Mouse (Mus musculus) kidney, postnatal 10 days (tissue): ENCODE results near the gene Ppm1b.

Experiments used
- DNase-seq: peaks from one replicate; pipeline ENCODE4 v3.0.0; 2021; ENCODE audit warnings: mixed read lengths

Gene Ppm1b

GRCm38 (mm10) chr17:84958411-84958911 is 1.9 kb downstream of the Ppm1b start:
- no peak for DNase-seq

- DNase-seq, result no peak
Measured at GRCm38 (mm10) chr17:84958986-84959664, 2.6 kb downstream of the Ppm1b start.

GRCm38 (mm10) chr17:84959665-84960020 is 3.1 kb downstream of the Ppm1b start:
- DNase-seq, result no peak

- DNase-seq, result peak; percentile 31
Measured at GRCm38 (mm10) chr17:84960136-84960535, 3.6 kb downstream of the Ppm1b start.

- DNase-seq, result no peak
Measured at GRCm38 (mm10) chr17:84962046-84962445, 5.5 kb downstream of the Ppm1b start.

- no peak for DNase-seq
Measured at GRCm38 (mm10) chr17:84963651-84964050, 7.1 kb downstream of the Ppm1b start.

GRCm38 (mm10) chr17:84966231-84966630 is 9.7 kb downstream of the Ppm1b start:
- no peak for DNase-seq

GRCm38 (mm10) chr17:84967045-84967444 is 10.5 kb downstream of the Ppm1b start:
- no peak for DNase-seq

- DNase-seq, result no peak
Measured at GRCm38 (mm10) chr17:84969916-84970315, 13.4 kb downstream of the Ppm1b start.

- DNase-seq, result no peak
Measured at GRCm38 (mm10) chr17:84981721-84982120, 25.2 kb downstream of the Ppm1b start.

GRCm38 (mm10) chr17:84982735-84983134 is 26.2 kb downstream of the Ppm1b start:
- no peak for DNase-seq

GRCm38 (mm10) chr17:84986368-84986767 is 29.8 kb downstream of the Ppm1b start:
- no peak for DNase-seq

GRCm38 (mm10) chr17:84987834-84988410 is 31.4 kb downstream of the Ppm1b start:
- no peak for DNase-seq

- no peak for DNase-seq
Measured at GRCm38 (mm10) chr17:84988514-84988913, 32.0 kb downstream of the Ppm1b start.

- no peak for DNase-seq
Measured at GRCm38 (mm10) chr17:84995844-84996243, 39.3 kb downstream of the Ppm1b start.

- no peak for DNase-seq
Measured at GRCm38 (mm10) chr17:84997639-84998038, 41.1 kb downstream of the Ppm1b start.

- DNase-seq, result no peak
Measured at GRCm38 (mm10) chr17:84999636-85000035, 43.1 kb downstream of the Ppm1b start.

GRCm38 (mm10) chr17:85013485-85013884 is 56.9 kb downstream of the Ppm1b start:
- DNase-seq, result no peak

- no peak for DNase-seq
Measured at GRCm38 (mm10) chr17:85014632-85015031, 58.1 kb downstream of the Ppm1b start.

GRCm38 (mm10) chr17:85018344-85018743 is 61.8 kb downstream of the Ppm1b start:
- DNase-seq, result no peak

GRCm38 (mm10) chr17:85018794-85019193 is 62.3 kb downstream of the Ppm1b start:
- DNase-seq, result no peak

GRCm38 (mm10) chr17:85020343-85020742 is 63.8 kb downstream of the Ppm1b start:
- DNase-seq, result no peak

- peak; percentile 72 for DNase-seq
Measured at GRCm38 (mm10) chr17:85023247-85024167, 67.0 kb downstream of the Ppm1b start.

GRCm38 (mm10) chr17:85024237-85024636 is 67.7 kb downstream of the Ppm1b start:
- no peak for DNase-seq
